Mouse (Mus musculus) liver, embryonic 14.5 days (tissue): ENCODE results near the gene Csnk2a2. TPM values are rescaled to one million over a fixed set of nuclear protein-coding genes. Genes with fewer than 3 reads are reported as not detected.

Experiments used
- ATAC-seq: fragments of 200-750 bp; cut with Nextera tagmentation; 2 replicates; pipeline ENCODE4 v1.8.0; 2017; ENCODE audit warnings: moderate number of reproducible peaks, mild to moderate bottlenecking, moderate library complexity; ENCODE audit not compliant: insufficient read depth
- DNase-seq, 3 experiments: peaks; one replicate each; pipeline ENCODE4 v3.0.0-alpha.2; 2012 to 2013; ENCODE audit warnings: low read depth in 3 of 3, low spot score in 3 of 3
- H3K27ac ChIP-seq: fragments of 300-500 bp; sonication (generic); 2 replicates; pipeline ENCODE4 v1.5.1; 2014; ENCODE audit warnings: moderate library complexity, mild to moderate bottlenecking, control low read depth, inconsistent platforms
- H3K27me3 ChIP-seq: fragments of 300-500 bp; sonication (generic); 2 replicates; pipeline ENCODE4 v1.6.1; 2014; ENCODE audit warnings: mild to moderate bottlenecking, low read length, moderate library complexity; ENCODE audit not compliant: control insufficient read depth, insufficient read depth
- H3K36me3 ChIP-seq: fragments of 300-500 bp; sonication (generic); replicated peaks from 2 replicates; pipeline ENCODE4 v1.6.1; 2014; ENCODE audit warnings: low read depth; ENCODE audit not compliant: control insufficient read depth, insufficient read depth
- H3K4me1 ChIP-seq, 2 experiments: fragments of 200-500 bp in 1 of 2; fragments of 300-500 bp in 1 of 2; sonication (generic) in 1 of 2; replicated peaks; 2 replicates each; pipeline ENCODE4 v1.6.1; 2012 to 2014; ENCODE audit warnings: antibody characterized with exemption in 1 of 2, inconsistent platforms in 1 of 2, low read length in 1 of 2; ENCODE audit not compliant: control insufficient read depth in 2 of 2, insufficient read depth in 2 of 2
- H3K4me2 ChIP-seq: fragments of 300-500 bp; sonication (generic); 2 replicates; pipeline ENCODE4 v1.6.1; 2014; ENCODE audit warnings: low read depth, mild to moderate bottlenecking, control low read depth, moderate library complexity
- H3K4me3 ChIP-seq, 2 experiments: fragments of 200-500 bp in 1 of 2; fragments of 300-500 bp in 1 of 2; sonication (generic) in 1 of 2; 2 replicates each; pipeline ENCODE4 v1.5.1; 2012 to 2014; ENCODE audit warnings: low read depth in 2 of 2, low read length in 2 of 2, mild to moderate bottlenecking in 2 of 2, control low read depth in 1 of 2, inconsistent platforms in 1 of 2, moderate library complexity in 1 of 2; ENCODE audit not compliant: insufficient read depth in 1 of 2
- H3K9ac ChIP-seq: fragments of 300-500 bp; sonication (generic); replicated peaks from 2 replicates; pipeline ENCODE4 v1.6.1; 2014; ENCODE audit warnings: mild to moderate bottlenecking, control low read depth, moderate library complexity
- H3K9me3 ChIP-seq: fragments of 300-500 bp; sonication (generic); 2 replicates; pipeline ENCODE4 v1.6.1; 2016; ENCODE audit warnings: low read length, mixed read lengths; ENCODE audit not compliant: control insufficient read depth
- CTCF ChIP-seq: IDR thresholded peaks from 2 replicates; pipeline ENCODE4 v1.5.1; 2016; ENCODE audit warnings: antibody characterized with exemption, low read depth, control low read depth
- EP300 ChIP-seq: IDR thresholded peaks from 2 replicates; pipeline ENCODE4 v1.6.1; 2016; ENCODE audit warnings: antibody characterized with exemption, low read depth
- WGBS: fragments of 180-500 bp; shearing (Covaris S2); extraction: QIAGEN DNeasy Blood & Tissue Kit; methylation state at CpG from one replicate; pipeline ENCODE4 v1.1.7; 2014; ENCODE audit not compliant: insufficient replicate concordance; 5-methylcytosine and 5-hydroxymethylcytosine counted together
- polyA plus RNA-seq, 2 experiments: library from polyadenylated mRNA; depleted of rRNA in 1 of 2; stranded (reverse) in 1 of 2; unstranded in 1 of 2; fragments of >200 nt; fragmentation: Nextera tagmentation in 1 of 2; extraction: Ambion mirVana in 1 of 2; gene quantifications; 2 replicates each; pipeline versions ENCODE4 v1.2.1 to v1.2.3; 2012 to 2014

Gene Csnk2a2
- polyA plus RNA-seq, 2 experiments: 6.9 to 12.8 TPM

DNA sequence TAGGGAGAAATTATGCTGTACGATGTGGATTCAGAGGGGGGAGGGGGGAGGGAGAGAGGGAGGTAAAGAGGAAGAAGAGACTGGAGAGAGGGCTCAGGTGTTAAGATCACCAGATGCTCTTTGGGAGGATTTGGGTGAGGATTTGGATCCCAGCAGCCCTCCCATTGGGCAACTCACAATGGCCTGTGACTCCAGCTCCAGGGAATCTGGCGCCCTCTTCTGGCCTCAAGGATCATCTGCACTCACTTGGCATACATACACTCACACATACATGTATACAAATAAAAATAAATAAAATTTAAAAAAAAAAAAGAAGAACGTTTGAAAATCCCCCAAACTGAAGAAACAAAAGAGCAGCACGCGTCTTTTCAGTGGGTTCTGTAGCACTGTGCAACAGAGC lies 16.4 kb upstream of the Csnk2a2 start:
- Histone ChIP-seq H3K9ac (no peak overlapping the region), H3K36me3 (no peaks in the 10 kb centered on the region), H3K4me1 (no peaks in the 10 kb centered on the region), H3K4me2 (no peak overlapping the region), H3K4me3 (no peak overlapping the region), H3K9me3 (no peaks in the 10 kb centered on the region), H3K27ac (no peak overlapping the region), H3K27me3 (no peaks in the 10 kb centered on the region)
- TF ChIP-seq CTCF: peak; percentile 37
- TF ChIP-seq EP300: no peak
- 61% methylated on average over 5 of the region's 5 CpGs for WGBS
- ATAC-seq (no peak), DNase-seq (no peak)

DNA sequence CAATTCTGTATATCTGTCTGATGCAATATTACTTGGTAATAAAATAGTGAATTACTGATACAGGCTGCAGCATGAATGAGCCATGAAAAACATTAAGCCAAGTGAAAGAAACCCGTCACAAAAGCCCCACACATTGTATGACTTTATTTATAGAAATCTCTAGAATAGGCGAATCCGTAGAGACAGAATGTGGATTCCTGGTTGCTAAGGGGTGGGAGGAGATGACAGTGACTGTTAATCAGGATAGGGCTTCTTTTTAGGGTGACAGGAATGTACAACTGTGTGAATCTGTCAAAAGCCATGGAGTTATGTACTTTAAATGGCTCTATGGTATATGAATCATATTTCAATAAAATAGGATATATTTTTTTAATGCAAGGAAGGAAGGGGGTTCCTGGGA lies 15.8 kb upstream of the Csnk2a2 start:
- DNase-seq (no peak), ATAC-seq (no peak)
- WGBS: 66% methylated on average over 3 of the region's 3 CpGs
- Histone ChIP-seq H3K9me3 (no peaks in the 10 kb centered on the region), H3K36me3 (no peaks in the 10 kb centered on the region), H3K27me3 (no peaks in the 10 kb centered on the region), H3K4me1 (no peaks in the 10 kb centered on the region), H3K27ac (no peak overlapping the region), H3K4me2 (no peak overlapping the region), H3K9ac (no peak overlapping the region), H3K4me3 (no peak overlapping the region)
- TF ChIP-seq CTCF (no peak), EP300 (no peak)

GRCm38 (mm10) chr8:95504835-95505234 lies 15.0 kb upstream of the Csnk2a2 start:
- ATAC-seq (no peak), DNase-seq (no peak)
- Histone ChIP-seq H3K9ac (no peak overlapping the region), H3K27me3 (no peaks in the 10 kb centered on the region), H3K27ac (no peak overlapping the region), H3K9me3 (no peaks in the 10 kb centered on the region), H3K4me2 (no peak overlapping the region), H3K4me1 (no peaks in the 10 kb centered on the region), H3K36me3 (no peaks in the 10 kb centered on the region), H3K4me3 (no peak overlapping the region)
- WGBS: 54% methylated on average over 5 of the region's 5 CpGs
- TF ChIP-seq EP300: no peak

DNA sequence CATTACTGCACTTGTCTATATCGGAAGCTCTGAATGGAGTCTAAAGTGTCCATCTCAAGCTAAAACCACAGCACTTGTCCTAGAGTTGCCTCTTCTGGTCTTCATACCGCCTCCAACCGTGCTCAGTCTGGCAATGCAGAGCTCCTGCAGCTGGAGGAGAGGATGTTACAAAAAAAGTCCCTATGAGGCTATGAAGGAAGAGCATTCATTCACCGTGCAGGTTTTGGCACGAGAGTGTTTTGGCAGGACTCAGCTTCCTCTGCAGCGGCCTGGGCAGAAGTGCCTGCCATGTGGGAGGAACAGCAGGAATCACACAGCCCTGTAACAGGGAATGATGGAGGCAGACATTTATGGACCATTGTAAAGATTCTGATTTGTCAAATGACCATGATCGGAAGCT lies 12.6 kb upstream of the Csnk2a2 start:
- H3K4me2 ChIP-seq: no peak overlapping the region
- no peak overlapping the region for H3K9ac ChIP-seq
- no peaks in the 10 kb centered on the region for H3K27me3 ChIP-seq
- WGBS: 66% methylated on average over 7 of the region's 7 CpGs
- ATAC-seq (no peak), DNase-seq (no peak)
- no peaks in the 10 kb centered on the region for H3K36me3 ChIP-seq
- H3K9me3 ChIP-seq: no peaks in the 10 kb centered on the region
- no peaks in the 10 kb centered on the region for H3K4me1 ChIP-seq
- no peak overlapping the region for H3K4me3 ChIP-seq
- no peak overlapping the region for H3K27ac ChIP-seq
- TF ChIP-seq EP300: no peak
- TF ChIP-seq CTCF: no peak

GRCm38 (mm10) chr8:95500436-95500835 lies 10.6 kb upstream of the Csnk2a2 start:
- TF ChIP-seq CTCF: no peak
- no peak for TF ChIP-seq EP300
- no peak for ATAC-seq
- no peak overlapping the region for H3K4me2 ChIP-seq
- WGBS: 83% methylated on average over 5 of the region's 5 CpGs
- no peak overlapping the region for H3K9ac ChIP-seq
- no peak overlapping the region for H3K4me3 ChIP-seq
- H3K9me3 ChIP-seq: no peaks in the 10 kb centered on the region
- no peak overlapping the region for H3K27ac ChIP-seq
- H3K4me1 ChIP-seq: no peaks in the 10 kb centered on the region
- H3K27me3 ChIP-seq: no peaks in the 10 kb centered on the region
- H3K36me3 ChIP-seq: no peaks in the 10 kb centered on the region
- no peak for DNase-seq
